Mouse (Mus musculus) kidney, postnatal 0 days (tissue): ENCODE results near the gene Gm20388. TPM values are rescaled to one million over a fixed set of nuclear protein-coding genes. Genes with fewer than 3 reads are reported as not detected.

ENCODE experiments used
- ATAC-seq: fragments of 200-750 bp; cut with Nextera tagmentation; replicated peaks from 2 replicates; pipeline ENCODE4 v1.8.0; 2017; ENCODE audit warnings: low read depth, moderate number of reproducible peaks, moderate TSS enrichment, moderate library complexity; ENCODE audit not compliant: low FRiP score
- DNase-seq: peaks from one replicate; pipeline ENCODE4 v3.0.0-alpha.2; 2016; ENCODE audit warnings: low spot score
- H3K27ac ChIP-seq: fragments of 300-500 bp; sonication (generic); 2 replicates; pipeline ENCODE4 v1.5.1; 2014; ENCODE audit warnings: mild to moderate bottlenecking
- H3K27me3 ChIP-seq: fragments of 300-500 bp; sonication (generic); 2 replicates; pipeline ENCODE4 v1.6.1; 2014; ENCODE audit warnings: low read length, mixed read lengths; ENCODE audit not compliant: insufficient read depth
- H3K36me3 ChIP-seq: fragments of 300-500 bp; sonication (generic); 2 replicates; pipeline ENCODE4 v1.6.1; 2014; ENCODE audit warnings: low read length, mixed read lengths; ENCODE audit not compliant: insufficient read depth
- H3K4me1 ChIP-seq: fragments of 300-500 bp; sonication (generic); replicated peaks from 2 replicates; pipeline ENCODE4 v1.6.1; 2014; ENCODE audit warnings: antibody characterized with exemption, low read length, mixed read lengths; ENCODE audit not compliant: insufficient read depth
- H3K4me2 ChIP-seq: fragments of 300-500 bp; sonication (generic); 2 replicates; pipeline ENCODE4 v1.6.1; 2014; ENCODE audit warnings: mild to moderate bottlenecking, low read length, moderate library complexity, mixed read lengths
- H3K4me3 ChIP-seq: fragments of 300-500 bp; sonication (generic); replicated peaks from 2 replicates; pipeline ENCODE4 v1.5.1; 2014; ENCODE audit warnings: low read depth, low read length
- H3K9ac ChIP-seq: fragments of 300-500 bp; sonication (generic); 2 replicates; pipeline ENCODE4 v1.6.1; 2014; ENCODE audit warnings: low read depth, low read length
- H3K9me3 ChIP-seq: fragments of 300-500 bp; sonication (generic); replicated peaks from 2 replicates; pipeline ENCODE4 v1.6.1; 2016; ENCODE audit warnings: low read length, inconsistent platforms, mixed read lengths
- CTCF ChIP-seq: IDR thresholded peaks from 2 replicates; pipeline ENCODE4 v1.5.1; 2016; ENCODE audit warnings: antibody characterized with exemption, low read depth, mild to moderate bottlenecking, moderate library complexity
- WGBS: fragments of 180-500 bp; shearing (Covaris S2); extraction: QIAGEN DNeasy Blood & Tissue Kit; methylation state at CpG from one replicate; pipeline ENCODE4 v1.1.7; 2014; 5-methylcytosine and 5-hydroxymethylcytosine counted together
- polyA plus RNA-seq: library from polyadenylated mRNA; unstranded; fragments of >200 nt; fragmentation: Nextera tagmentation; extraction: Ambion mirVana; gene quantifications from 2 replicates; pipeline ENCODE4 v1.2.1, GENCODE M21; 2015

The Gm20388 gene
- polyA plus RNA-seq, 1 experiment from 2014 or later, result not detected

DNA sequence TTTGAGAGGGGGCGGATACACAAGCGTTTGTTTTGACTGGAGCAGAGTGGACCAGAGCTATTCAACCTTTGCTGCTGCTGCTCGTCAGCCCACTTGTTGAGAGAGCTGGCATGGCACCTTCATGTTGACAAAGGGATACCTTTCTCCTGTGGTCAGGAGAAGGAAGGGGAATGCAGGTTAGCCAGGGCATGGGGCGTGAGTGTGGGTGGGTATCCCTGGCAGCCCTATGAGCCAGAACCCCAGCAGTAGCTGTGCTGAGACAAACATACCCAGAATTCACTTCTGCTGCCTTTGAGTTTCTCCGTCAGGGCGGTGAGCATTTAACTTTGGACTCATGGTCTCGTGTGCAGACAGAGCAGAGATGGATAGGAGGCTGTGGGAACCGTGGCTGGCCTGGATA, 3747.2 kb downstream of the Gm20388 start:
- H3K27me3 ChIP-seq, result no peaks in the 10 kb centered on the region
- no peak overlapping the region for H3K9ac ChIP-seq
- H3K27ac ChIP-seq, result no peak overlapping the region
- no peak for TF ChIP-seq CTCF
- no peaks in the 10 kb centered on the region for H3K9me3 ChIP-seq
- H3K36me3 ChIP-seq, result peaks cover 15% of the 10 kb centered on the region; the same call in 1 of the 2 replicates
- ATAC-seq, result no peak
- H3K4me3 ChIP-seq, result no peak overlapping the region
- 87% methylated on average over 8 of the region's 8 CpGs for WGBS
- H3K4me2 ChIP-seq, result no peak overlapping the region
- peaks cover 13% of the 10 kb centered on the region for H3K4me1 ChIP-seq
- no peak for DNase-seq

DNA sequence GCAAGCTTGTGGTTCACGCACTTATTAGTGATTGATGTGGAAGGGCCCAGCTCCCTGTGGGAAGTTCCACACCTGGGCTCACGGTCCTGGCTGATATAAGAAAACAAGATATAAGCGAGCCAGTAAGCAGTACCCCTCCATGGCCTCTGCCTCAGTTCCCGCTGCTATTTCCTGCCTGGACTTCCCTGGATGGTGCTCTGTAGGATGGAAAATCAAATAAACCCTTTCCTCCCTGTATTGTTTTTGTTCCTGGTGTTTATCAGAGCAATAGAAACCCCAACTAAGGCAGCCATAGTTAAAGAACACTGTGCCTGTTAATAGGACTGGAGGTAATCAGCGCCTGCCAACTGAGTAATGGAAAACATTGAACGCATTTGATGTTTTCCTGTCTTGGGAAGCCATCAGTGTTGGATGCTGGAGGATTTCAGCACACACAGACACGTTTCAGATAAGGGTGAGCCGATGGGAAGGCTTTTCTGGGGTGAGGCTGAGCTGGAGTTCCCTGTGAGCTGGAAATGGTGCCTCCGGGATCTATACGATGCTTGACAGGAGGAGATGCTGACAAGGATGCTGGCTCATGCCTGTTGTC, 3748.9 kb downstream of the Gm20388 start:
- H3K27ac ChIP-seq, result no peak overlapping the region
- TF ChIP-seq CTCF, result no peak
- H3K9me3 ChIP-seq, result no peaks in the 10 kb centered on the region
- 84% methylated on average over 10 of the region's 10 CpGs for WGBS
- no peak overlapping the region for H3K4me3 ChIP-seq
- peaks cover 16% of the 10 kb centered on the region; the same call in 1 of the 2 replicates for H3K36me3 ChIP-seq
- peaks cover 13% of the 10 kb centered on the region for H3K4me1 ChIP-seq
- no peaks in the 10 kb centered on the region for H3K27me3 ChIP-seq
- H3K4me2 ChIP-seq, result no peak overlapping the region
- no peak overlapping the region for H3K9ac ChIP-seq
- DNase-seq (no peak), ATAC-seq (no peak)

DNA sequence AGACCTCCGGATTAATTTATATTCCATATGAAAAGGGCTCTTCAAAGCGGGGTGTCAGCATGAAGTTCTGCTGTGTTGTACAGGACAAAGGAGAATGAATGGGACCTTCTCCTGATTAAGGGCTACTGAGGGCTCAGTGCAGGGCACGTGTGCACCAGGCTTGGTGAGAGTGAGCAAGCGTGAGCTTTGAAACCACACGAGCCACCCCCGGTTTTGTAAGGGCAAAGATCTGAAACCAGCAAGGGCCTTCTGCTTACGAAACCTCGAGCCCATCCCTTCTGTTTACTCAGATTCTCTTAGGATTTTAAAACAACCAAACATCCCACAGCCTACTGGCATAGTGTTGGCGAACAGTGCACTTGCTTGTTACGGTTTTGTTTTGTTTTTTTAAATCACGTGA, 3750.9 kb downstream of the Gm20388 start:
- 88% methylated on average over 11 of the region's 11 CpGs for whole genome bisulfite sequencing
- H3K36me3 ChIP-seq, result peaks cover 12% of the 10 kb centered on the region; the same call in 1 of the 2 replicates
- H3K4me3 ChIP-seq, result no peak overlapping the region
- TF ChIP-seq CTCF, result no peak
- H3K27me3 ChIP-seq, result no peaks in the 10 kb centered on the region
- no peak overlapping the region for H3K27ac ChIP-seq
- no peaks in the 10 kb centered on the region for H3K4me1 ChIP-seq
- ATAC-seq, result no peak
- no peak overlapping the region for H3K9ac ChIP-seq
- no peak for DNase-seq
- H3K9me3 ChIP-seq, result no peaks in the 10 kb centered on the region
- H3K4me2 ChIP-seq, result no peak overlapping the region

DNA sequence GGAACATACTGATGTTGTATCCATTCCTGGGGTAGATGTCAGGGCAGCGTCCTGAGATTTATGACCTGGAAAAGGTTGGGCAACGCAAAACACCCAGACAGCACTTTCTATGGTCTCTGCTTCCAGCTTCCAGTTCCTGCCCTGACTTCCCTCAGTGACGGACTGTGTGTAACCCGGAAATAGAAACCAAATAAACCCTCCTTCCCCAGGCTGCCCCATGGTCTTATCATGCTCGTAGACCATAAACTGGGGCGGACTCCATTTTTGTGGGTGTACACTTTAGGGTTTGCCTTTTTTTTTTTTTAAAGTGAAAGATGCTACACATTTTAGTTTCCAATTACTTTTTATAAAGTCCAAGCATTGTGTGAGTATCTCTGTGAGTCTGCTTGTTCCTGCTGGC, 3754.9 kb downstream of the Gm20388 start:
- 30% methylated on average over 6 of the region's 6 CpGs for WGBS
- Histone ChIP-seq H3K4me2 (no peak overlapping the region), H3K27ac (no peak overlapping the region), H3K9ac (no peak overlapping the region), H3K4me1 (no peaks in the 10 kb centered on the region), H3K36me3 (peaks cover 12% of the 10 kb centered on the region; the same call in 1 of the 2 replicates), H3K4me3 (no peak overlapping the region), H3K27me3 (no peaks in the 10 kb centered on the region), H3K9me3 (no peaks in the 10 kb centered on the region)
- no peak for TF ChIP-seq CTCF
- DNase-seq (no peak), ATAC-seq (no peak)

DNA sequence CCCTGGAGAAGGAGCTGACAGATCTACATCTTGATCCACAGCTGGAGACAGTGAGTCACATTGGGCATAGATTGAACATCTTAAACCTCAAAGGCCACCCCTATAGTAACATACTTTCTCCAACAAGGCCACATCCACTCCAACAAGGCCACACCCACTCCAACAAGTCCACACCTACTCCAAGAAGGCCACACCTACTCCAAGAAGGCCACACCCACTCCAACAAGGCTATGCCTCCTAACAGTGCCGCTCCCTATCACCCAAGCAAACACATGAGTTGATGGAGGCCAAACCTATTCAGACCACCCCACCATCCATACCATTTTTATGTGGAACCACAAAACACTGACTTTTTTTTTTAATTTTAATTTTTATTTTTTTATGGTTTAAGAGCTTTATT, 3756.2 kb downstream of the Gm20388 start:
- WGBS, result 100% methylated on average over 1 of the region's 1 CpGs

DNA sequence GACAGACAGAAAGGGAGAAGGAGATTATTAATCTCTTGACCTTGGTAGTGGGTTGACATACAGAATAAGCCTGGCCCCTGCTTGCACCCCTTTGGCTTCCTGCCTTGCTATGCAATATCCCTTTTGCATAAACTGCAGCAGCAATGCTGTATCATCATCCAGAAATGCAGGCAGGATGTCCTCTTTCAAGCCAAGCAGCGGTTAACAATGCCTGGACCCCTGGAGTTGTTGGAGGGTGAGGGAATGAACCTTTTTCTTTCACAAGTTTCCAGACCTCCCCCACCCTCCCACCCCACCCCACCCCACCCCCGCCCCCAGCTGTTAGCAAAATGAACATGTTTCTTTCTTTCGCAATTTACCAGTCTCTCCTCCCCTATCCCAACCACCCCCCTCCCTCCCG, 3758.0 kb downstream of the Gm20388 start:
- H3K9ac ChIP-seq, result no peak overlapping the region
- TF ChIP-seq CTCF, result no peak
- H3K4me2 ChIP-seq, result no peak overlapping the region
- 40% methylated on average over 4 of the region's 4 CpGs for WGBS
- no peak overlapping the region for H3K27ac ChIP-seq
- no peak for DNase-seq
- no peaks in the 10 kb centered on the region for H3K4me1 ChIP-seq
- H3K9me3 ChIP-seq, result no peaks in the 10 kb centered on the region
- ATAC-seq, result no peak
- no peak overlapping the region for H3K4me3 ChIP-seq
- no peaks in the 10 kb centered on the region for H3K36me3 ChIP-seq
- no peaks in the 10 kb centered on the region for H3K27me3 ChIP-seq

More for the DNA sequence above, 3756.2 kb downstream of the Gm20388 start:
- no peak for TF ChIP-seq CTCF
- no peak overlapping the region for H3K9ac ChIP-seq
- DNase-seq, result no peak
- H3K27ac ChIP-seq, result no peak overlapping the region
- H3K27me3 ChIP-seq, result no peaks in the 10 kb centered on the region
- H3K4me2 ChIP-seq, result no peak overlapping the region
- no peak overlapping the region for H3K4me3 ChIP-seq
- no peaks in the 10 kb centered on the region for H3K9me3 ChIP-seq
- no peak for ATAC-seq
- no peaks in the 10 kb centered on the region for H3K4me1 ChIP-seq
- 0 out of 2 replicates have a peak, but pooled peaks cover 3% of the 10 kb centered on the region for H3K36me3 ChIP-seq

DNA sequence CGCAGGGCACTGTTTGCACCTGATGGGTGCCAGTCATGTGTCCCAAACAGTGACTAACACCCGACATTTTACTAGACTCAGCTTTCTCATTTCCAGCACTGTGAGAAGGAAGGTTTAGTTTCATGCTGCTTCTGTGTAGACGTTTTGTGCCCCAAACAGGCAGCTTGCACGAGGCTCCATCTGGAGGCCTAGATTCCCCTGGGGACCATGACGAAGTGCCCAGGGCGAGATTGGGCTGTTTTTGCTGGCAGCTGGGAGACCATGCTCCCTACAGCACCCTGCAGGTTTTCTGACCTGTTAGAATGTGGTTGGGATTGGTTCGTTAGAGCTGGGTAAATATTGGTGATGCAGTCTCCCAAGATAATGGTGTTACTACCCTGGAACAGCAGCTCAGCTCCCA, 3760.1 kb downstream of the Gm20388 start:
- Histone ChIP-seq H3K4me3 (no peak overlapping the region), H3K9ac (no peak overlapping the region), H3K4me2 (no peak overlapping the region), H3K27ac (no peak overlapping the region), H3K36me3 (no peaks in the 10 kb centered on the region), H3K27me3 (no peaks in the 10 kb centered on the region), H3K9me3 (no peaks in the 10 kb centered on the region), H3K4me1 (no peaks in the 10 kb centered on the region)
- ATAC-seq (no peak), DNase-seq (no peak)
- 57% methylated on average over 7 of the region's 7 CpGs for WGBS
- TF ChIP-seq CTCF, result no peak
